Mouse (Mus musculus): ENCODE measurements around the gene Sac3d1. TPM values are rescaled to one million over a fixed set of nuclear protein-coding genes. Genes with fewer than 3 reads are reported as not detected.
A peak's percentile ranks its signal among the peaks of the same experiment; 100 is the strongest.

The Sac3d1 gene
- 44.7 TPM for polyA plus RNA-seq (2012; fragmentation: generic; extraction: Trizol)
- long read RNA-seq, experiment 1, transcript Sac3d1-201 (2 exons, 1,442 nt), result major isoform, 61 of 61 reads
- long read RNA-seq, experiment 1, partial matches to known transcripts, result 0 of 61 reads
- long read RNA-seq, experiment 1, other reads (novel, unspliced or antisense), result 0 of 61 reads
- long read RNA-seq, experiment 2, transcript Sac3d1-201 (2 exons, 1,442 nt), result major isoform, 111 of 113 reads
- long read RNA-seq, experiment 2, partial matches to known transcripts, result 0 of 113 reads
- long read RNA-seq, experiment 2, other reads (novel, unspliced or antisense), result 2 of 113 reads

- no peaks in the 10 kb centered on the region for H3K27me3 ChIP-seq (ENCODE audit: control insufficient read depth, insufficient read depth, insufficient read length)
- peak within 1 kb of the TSS; percentile 74 for H3K4me3 ChIP-seq (ENCODE audit: insufficient read depth, poor library complexity, severe bottlenecking)
- peaks cover 16% of the 10 kb centered on the region for H3K79me3 ChIP-seq (ENCODE audit: low read depth)
- peak within 1 kb of the TSS; percentile 95 for H3ac ChIP-seq (ENCODE audit: control insufficient read depth, insufficient read length, low read depth)
- H3K79me2 ChIP-seq (ENCODE audit: control insufficient read depth, insufficient read depth), result peaks cover 27% of the 10 kb centered on the region
- peaks cover 22% of the 10 kb centered on the region for H3K36me3 ChIP-seq (ENCODE audit: control insufficient read depth, insufficient read depth)
- TF ChIP-seq USF1 (IDR thresholded peaks at IDR 0.05; ENCODE audit: low read depth), result no peak
- peak; percentile 67 for TF ChIP-seq MAX (IDR thresholded peaks at IDR 0.05)
Observed at GRCm38 (mm10) chr19:6117986-6118676, at the start of gene Sac3d1. TSS of gene Sac3d1 (minus strand) at chr19:6118650.

- H3K36me3 ChIP-seq (ENCODE audit: control insufficient read depth, insufficient read depth), result no peaks in the 10 kb centered on the region
- no peak for TF ChIP-seq MYOG (IDR thresholded peaks at IDR 0.05; ENCODE audit: control insufficient read depth, extremely low read depth, insufficient read length)
- TF ChIP-seq FOSL1 (IDR thresholded peaks at IDR 0.05; ENCODE audit: insufficient read depth, low read length, poor library complexity, severe bottlenecking), result no peak
- no peak for TF ChIP-seq MYOD1 (IDR thresholded peaks at IDR 0.05; ENCODE audit: control insufficient read depth, insufficient read length, low read depth)
- no peak for TF ChIP-seq USF1 (IDR thresholded peaks at IDR 0.05; ENCODE audit: low read depth)
- TF ChIP-seq CTCF (IDR thresholded peaks at IDR 0.05; ENCODE audit: control insufficient read depth, insufficient read depth, insufficient read length), result no peak
- no peak overlapping the region for H3ac ChIP-seq (ENCODE audit: control insufficient read depth, insufficient read length, low read depth)
- no peaks in the 10 kb centered on the region for H3K79me2 ChIP-seq (ENCODE audit: control insufficient read depth, insufficient read depth)
- H3K4me3 ChIP-seq (ENCODE audit: insufficient read depth, poor library complexity, severe bottlenecking), result no peak overlapping the region
- H3K79me3 ChIP-seq (ENCODE audit: low read depth), result no peaks in the 10 kb centered on the region
- H3K27me3 ChIP-seq (ENCODE audit: control insufficient read depth, insufficient read depth, insufficient read length), result peaks cover 11% of the 10 kb centered on the region
Observed at GRCm38 (mm10) chr19:6166750-6167149, 48.3 kb upstream of the Sac3d1 start.

GRCm38 (mm10) chr19:6163872-6164547 is 45.6 kb upstream of the Sac3d1 start:
- Histone ChIP-seq H3K27me3 (ENCODE audit: control insufficient read depth, insufficient read depth, insufficient read length) (peaks cover 3% of the 10 kb centered on the region), H3K4me3 (ENCODE audit: insufficient read depth, poor library complexity, severe bottlenecking) (no peak overlapping the region), H3K36me3 (ENCODE audit: control insufficient read depth, insufficient read depth) (no peaks in the 10 kb centered on the region), H3K79me2 (ENCODE audit: control insufficient read depth, insufficient read depth) (no peaks in the 10 kb centered on the region), H3K79me3 (ENCODE audit: low read depth) (no peaks in the 10 kb centered on the region), H3ac (ENCODE audit: control insufficient read depth, insufficient read length, low read depth) (no peak overlapping the region)
- no peak for TF ChIP-seq USF1 (IDR thresholded peaks at IDR 0.05; ENCODE audit: low read depth)
- no peak for TF ChIP-seq MYOD1 (IDR thresholded peaks at IDR 0.05; ENCODE audit: control insufficient read depth, insufficient read length, low read depth)
- TF ChIP-seq CTCF (IDR thresholded peaks at IDR 0.05; ENCODE audit: control insufficient read depth, insufficient read depth, insufficient read length), result no peak
- no peak for TF ChIP-seq MAX (IDR thresholded peaks at IDR 0.05)
- no peak for TF ChIP-seq CEBPB (IDR thresholded peaks at IDR 0.05; ENCODE audit: low read depth)
- no peak for TF ChIP-seq MYOG (IDR thresholded peaks at IDR 0.05; ENCODE audit: control insufficient read depth, extremely low read depth, insufficient read length)
- TF ChIP-seq FOSL1 (IDR thresholded peaks at IDR 0.05; ENCODE audit: insufficient read depth, low read length, poor library complexity, severe bottlenecking), result no peak

- Histone ChIP-seq H3ac (ENCODE audit: control insufficient read depth, insufficient read length, low read depth) (no peak overlapping the region), H3K36me3 (ENCODE audit: control insufficient read depth, insufficient read depth) (no peaks in the 10 kb centered on the region), H3K4me3 (ENCODE audit: insufficient read depth, poor library complexity, severe bottlenecking) (no peak overlapping the region), H3K79me3 (ENCODE audit: low read depth) (no peaks in the 10 kb centered on the region), H3K79me2 (ENCODE audit: control insufficient read depth, insufficient read depth) (no peaks in the 10 kb centered on the region), H3K27me3 (ENCODE audit: control insufficient read depth, insufficient read depth, insufficient read length) (peaks cover 47% of the 10 kb centered on the region)
- no peak for TF ChIP-seq MAX (IDR thresholded peaks at IDR 0.05)
- no peak for TF ChIP-seq FOSL1 (IDR thresholded peaks at IDR 0.05; ENCODE audit: insufficient read depth, low read length, poor library complexity, severe bottlenecking)
- TF ChIP-seq USF1 (IDR thresholded peaks at IDR 0.05; ENCODE audit: low read depth), result no peak
- TF ChIP-seq MYOG (IDR thresholded peaks at IDR 0.05; ENCODE audit: control insufficient read depth, extremely low read depth, insufficient read length), result no peak
- no peak for TF ChIP-seq CTCF (IDR thresholded peaks at IDR 0.05; ENCODE audit: control insufficient read depth, insufficient read depth, insufficient read length)
- TF ChIP-seq CEBPB (IDR thresholded peaks at IDR 0.05; ENCODE audit: low read depth), result no peak
- no peak for TF ChIP-seq MYOD1 (IDR thresholded peaks at IDR 0.05; ENCODE audit: control insufficient read depth, insufficient read length, low read depth)
Observed at GRCm38 (mm10) chr19:6157220-6157619, 38.8 kb upstream of the Sac3d1 start.

- Histone ChIP-seq H3K4me3 (ENCODE audit: insufficient read depth, poor library complexity, severe bottlenecking) (no peak overlapping the region), H3K79me2 (ENCODE audit: control insufficient read depth, insufficient read depth) (no peaks in the 10 kb centered on the region), H3K79me3 (ENCODE audit: low read depth) (no peaks in the 10 kb centered on the region), H3K36me3 (ENCODE audit: control insufficient read depth, insufficient read depth) (no peaks in the 10 kb centered on the region), H3K27me3 (ENCODE audit: control insufficient read depth, insufficient read depth, insufficient read length) (peaks cover 48% of the 10 kb centered on the region), H3ac (ENCODE audit: control insufficient read depth, insufficient read length, low read depth) (no peak overlapping the region)
- TF ChIP-seq FOSL1 (IDR thresholded peaks at IDR 0.05; ENCODE audit: insufficient read depth, low read length, poor library complexity, severe bottlenecking) (no peak), MYOG (IDR thresholded peaks at IDR 0.05; ENCODE audit: control insufficient read depth, extremely low read depth, insufficient read length) (no peak), MAX (IDR thresholded peaks at IDR 0.05) (no peak), USF1 (IDR thresholded peaks at IDR 0.05; ENCODE audit: low read depth) (no peak)
Observed at GRCm38 (mm10) chr19:6156372-6156771, 37.9 kb upstream of the Sac3d1 start.

All from C2C12 (cell line).